ENCODE assay signal across 13 mouse cellular contexts in genomic region chr14:28892530-28892929, GRCm38 (mm10).
"Had no signal": no experiment of that assay in that cellular context is flagged by ENCODE, and none has a peak within 500 bp of the region (broad histone marks: within the 10 kb centered on the region; RNA-seq: fewer than 3 reads in every experiment).

No protein-coding gene starts in this region.

- H3K9ac ChIP-seq: liver, embryonic 12.5 days; liver, embryonic 15.5 days; lung, embryonic 15.5 days had no signal

- H3K4me1 ChIP-seq: liver, embryonic 12.5 days; liver, embryonic 15.5 days; lung, embryonic 15.5 days had no signal

- DNase-seq: layer of hippocampus, postnatal 36 days; lung, adult 18-20 months; lung, postnatal 10 days; lung, postnatal 4 days; midbrain, embryonic 14.5 days; thymus, postnatal 25 days had no signal

- H3K4me3 ChIP-seq: left cerebral cortex, adult 2 months; liver, embryonic 12.5 days; liver, embryonic 15.5 days; lung, embryonic 15.5 days had no signal

- H3K4me2 ChIP-seq: liver, embryonic 12.5 days; liver, embryonic 15.5 days; lung, embryonic 15.5 days; midbrain, embryonic 11.5 days had no signal

- ATAC-seq: hindbrain, postnatal 0 days; inflammation-experienced regulatory T-cells, adult 6 months; liver, embryonic 12.5 days had no signal

- H3K27ac ChIP-seq: hindbrain, postnatal 0 days; left cerebral cortex, adult 2 months; liver, embryonic 12.5 days; liver, embryonic 15.5 days; lung, embryonic 15.5 days had no signal

- H3K9me3 ChIP-seq: liver, embryonic 12.5 days; liver, embryonic 15.5 days; lung, embryonic 15.5 days had no signal

- H3K27me3 ChIP-seq: liver, embryonic 12.5 days; liver, embryonic 15.5 days; lung, embryonic 15.5 days had no signal

- H3K36me3 ChIP-seq: liver, embryonic 12.5 days; liver, embryonic 15.5 days; lung, embryonic 15.5 days had no signal
